ENCODE assay signal across 11 mouse cellular contexts in genomic region chr5:113847636-113848035, GRCm38 (mm10).
"Had no signal": no experiment of that assay in that cellular context is flagged by ENCODE, and none has a peak within 500 bp of the region (broad histone marks: within the 10 kb centered on the region; RNA-seq: fewer than 3 reads in every experiment).

No protein-coding gene starts in this region.

- H3K9ac ChIP-seq: limb, embryonic 13.5 days; liver, embryonic 14.5 days; lung, embryonic 15.5 days; midbrain, embryonic 12.5 days had no signal

- H3K4me2 ChIP-seq: limb, embryonic 13.5 days; lung, embryonic 15.5 days; midbrain, embryonic 12.5 days had no signal

- H3K9me3 ChIP-seq: limb, embryonic 13.5 days; lung, embryonic 15.5 days; midbrain, embryonic 12.5 days had no signal

- H3K27me3 ChIP-seq: limb, embryonic 13.5 days; lung, embryonic 15.5 days; midbrain, embryonic 12.5 days had no signal

- H3K4me3 ChIP-seq: limb, embryonic 13.5 days; lung, embryonic 15.5 days; midbrain, embryonic 12.5 days had no signal

- H3K27ac ChIP-seq: limb, embryonic 13.5 days; lung, embryonic 15.5 days; midbrain, embryonic 12.5 days; stomach, postnatal 0 days had no signal

- H3K4me1 ChIP-seq: limb, embryonic 13.5 days; midbrain, embryonic 12.5 days had no signal

- DNase-seq: kidney, adult 11 months; kidney, adult 9 months; kidney, postnatal 14 days; left cerebral cortex, postnatal 4 days; right cerebral cortex, adult 18-20 months; thymus, postnatal 14 days had no signal
